16 mouse cellular contexts compared by ENCODE assay signal in the genomic region with DNA sequence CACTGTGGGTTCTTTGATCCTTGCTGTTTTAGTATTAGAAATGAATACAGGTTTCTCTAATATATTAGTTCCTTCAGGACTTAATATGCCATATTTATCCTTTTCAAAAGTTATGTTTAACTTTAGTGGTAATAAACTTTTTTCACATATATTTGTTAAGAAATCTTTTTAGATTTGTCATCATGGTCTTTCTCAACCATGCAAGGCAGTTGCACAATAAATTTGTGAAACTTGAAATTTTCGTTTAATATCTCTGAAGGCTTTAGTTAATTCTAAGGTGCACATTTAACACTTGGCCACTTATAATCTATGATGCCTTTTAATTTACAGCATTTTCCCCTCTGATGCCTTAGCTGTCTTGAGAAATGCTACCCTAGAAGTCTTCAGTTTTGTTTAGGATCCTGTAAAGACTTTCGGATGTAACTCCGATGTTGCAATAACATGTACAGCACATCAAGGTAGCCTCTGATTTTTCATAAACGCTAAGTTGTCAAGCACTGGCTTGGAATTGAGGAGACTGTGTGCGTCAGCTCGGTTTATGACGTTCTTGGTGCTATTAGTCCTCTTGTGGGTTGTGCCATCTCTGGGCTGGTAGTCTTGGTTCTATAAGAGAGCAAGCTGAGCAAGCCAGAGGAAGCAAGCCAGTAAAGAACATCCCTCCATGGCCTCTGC. TPM values are rescaled to one million over a fixed set of nuclear protein-coding genes. Genes with fewer than 3 reads are reported as not detected.
DNase-seq lines count a peak whose midpoint lies in the region; ATAC-seq and TF ChIP-seq lines count a peak whose summit lies in the region.
"Had no signal": no experiment of that assay in that cellular context is flagged by ENCODE, and none has a peak within 500 bp of the region (broad histone marks: within the 10 kb centered on the region; RNA-seq: fewer than 3 reads in every experiment).

No protein-coding gene starts in this region.

- no peak for TF ChIP-seq CTCF in bone marrow macrophage, adult 2 months (IDR thresholded peaks at IDR 0.05; ENCODE audit: low read depth, low read length)

- DNase-seq in heart, adult 11 months = peak; percentile 55
- DNase-seq in heart, adult 18-20 months = no peak
- peak; percentile 43 for DNase-seq in 416B (ENCODE audit: low read depth)
- no peak for DNase-seq in left cerebral cortex, postnatal 4 days
- DNase-seq in thymus, postnatal 4 days = no peak
- DNase-seq: adrenal gland, postnatal 25 days; cerebellum, adult 2 months; cerebellum, postnatal 14 days; gastrocnemius, postnatal 10 days; heart, postnatal 36 days had no signal

- intact Hi-C loops in left cerebral cortex, postnatal 4 days (cut with DNase I) = no loop called here

- no peak for TF ChIP-seq POLR2A in bone marrow macrophage, adult 2 months (IDR thresholded peaks at IDR 0.05; ENCODE audit: borderline replicate concordance, low read depth, low read length)

- no peak overlapping the region for H3K4me3 ChIP-seq in bone marrow macrophage, adult 2 months (ENCODE audit: insufficient read depth, low read length)
- H3K4me3 ChIP-seq: embryonic facial prominence, embryonic 12.5 days; forebrain, embryonic 15.5 days; heart, embryonic 13.5 days; hindbrain, embryonic 15.5 days had no signal

- H3K4me1 ChIP-seq in bone marrow macrophage, adult 2 months (ENCODE audit: control insufficient read depth, insufficient read depth, low read length) = peaks cover 33% of the 10 kb centered on the region

- ATAC-seq in monocyte, adult 5-6 weeks (replicated peaks; ENCODE audit: insufficient number of reproducible peaks, low FRiP score, low TSS enrichment, poor library complexity, severe bottlenecking) = peak; percentile 84
- ATAC-seq: forebrain, embryonic 15.5 days had no signal

- H3K27ac ChIP-seq in bone marrow macrophage, adult 2 months (ENCODE audit: insufficient read depth, low read depth, low read length) = peak overlapping the region; percentile 16; the same call in 1 of the 2 replicates
- H3K27ac ChIP-seq: embryonic facial prominence, embryonic 12.5 days; forebrain, embryonic 15.5 days; heart, embryonic 13.5 days; hindbrain, embryonic 15.5 days had no signal

RNA-seq across cellular contexts. Expression of a gene that starts 7.5 kb away (rescaled TPM):
- total RNA-seq in heart, adult 18-20 months (2021) = 10 to 100 TPM; 20.7 to 22.5 TPM
- 18.6 and 23.6 TPM in 2 replicates for polyA plus RNA-seq in bone marrow macrophage, adult 2 months (2012; ENCODE audit: insufficient read depth, insufficient read length, missing spikeins)
- 35.3 to 43.4 TPM (median 37.8 TPM) in 3 replicates for total RNA-seq in monocyte, adult 5-6 weeks (2017)
- 10 to 100 TPM; 47.6 to 49.8 TPM for total RNA-seq in left cerebral cortex, postnatal 4 days (2021)

RNA-seq across cellular contexts. Expression of a gene that starts 51.3 kb away (rescaled TPM):
- 10 to 100 TPM; 59.4 to 62.4 TPM for total RNA-seq in heart, adult 18-20 months (2021)
- 206 and 226 TPM in 2 replicates for polyA plus RNA-seq in bone marrow macrophage, adult 2 months (2012; ENCODE audit: insufficient read depth, insufficient read length, missing spikeins)
- 126 to 162 TPM (median 142 TPM) in 3 replicates for total RNA-seq in monocyte, adult 5-6 weeks (2017)
- total RNA-seq in left cerebral cortex, postnatal 4 days (2021) = 10 to 100 TPM; 44.9 to 51.8 TPM

Comparison
In these comparisons a context has a peak if more than half of its experiments do, and no peak if none do; other contexts are left out.
1. DNase-seq: peak in heart, adult 11 months (single experiment) and 416B (single experiment); none in heart, adult 18-20 months (0 of 2), left cerebral cortex, postnatal 4 days (single experiment) and thymus, postnatal 4 days (single experiment).